In the genomic region with DNA sequence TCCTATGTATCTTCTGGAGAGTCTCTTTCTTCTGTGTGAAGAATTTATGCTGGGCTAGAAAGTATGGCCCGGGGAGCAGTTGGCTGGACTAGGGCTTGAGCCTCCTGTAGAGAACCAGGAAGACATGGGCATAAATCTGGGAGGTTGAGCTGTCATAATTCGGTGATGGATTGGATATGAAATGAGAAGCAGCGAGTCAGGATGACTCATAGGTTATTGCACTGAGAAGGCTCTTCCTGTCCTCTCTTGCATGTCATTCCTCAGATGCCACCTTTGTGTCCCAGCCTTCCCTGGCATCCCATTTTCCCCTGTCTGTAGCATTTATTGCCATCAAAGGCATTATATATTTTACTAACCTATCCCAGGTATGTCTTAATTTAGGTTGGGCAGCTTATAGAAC, we compare ENCODE assay signal across 17 mouse cellular contexts.
"Had no signal": no experiment of that assay in that cellular context is flagged by ENCODE, and none has a peak within 500 bp of the region (broad histone marks: within the 10 kb centered on the region; RNA-seq: fewer than 3 reads in every experiment).

No protein-coding gene starts in this region.

- H3K4me1 ChIP-seq: limb, embryonic 12.5 days; limb, embryonic 15.5 days; midbrain, embryonic 12.5 days; stomach, embryonic 15.5 days had no signal

- H3K4me3 ChIP-seq: limb, embryonic 12.5 days; limb, embryonic 15.5 days; megakaryocyte, embryonic 14.5 days; midbrain, embryonic 12.5 days; stomach, embryonic 15.5 days had no signal

- H3K27ac ChIP-seq: limb, embryonic 12.5 days; limb, embryonic 15.5 days; liver, embryonic 14.5 days; macrophage; midbrain, embryonic 12.5 days; stomach, embryonic 15.5 days had no signal

- DNase-seq: kidney, adult 9 months; kidney, postnatal 14 days; kidney, postnatal 4 days; left cerebral cortex, postnatal 4 days; liver, postnatal 0 days; lung, embryonic 14.5 days; right cerebral cortex, postnatal 25 days; spleen, adult 18-20 months; thymus, adult 18-20 months; thymus, postnatal 4 days had no signal
